Mouse (Mus musculus): ENCODE measurements around the gene Gm10197. TPM values are rescaled to one million over a fixed set of nuclear protein-coding genes. Genes with fewer than 3 reads are reported as not detected.
"Not testable (repeated sequence)": the region's sequence is repeated elsewhere in the genome, so short reads cannot be mapped to it uniquely, and the experiment has no call there.

The Gm10197 gene
- total RNA-seq, 2 experiments from 2014 or later: not detected

GRCm38 (mm10) chr19:53394956-53395355, 23.4 kb upstream of the Gm10197 start:
- intact Hi-C loops (cut with DNase I): loop anchor here (1.0 to 5.0 kb wide), 3 partner anchors 137 to 244 kb away; no protein-coding TSS in a partner anchor
- DNase-seq: not testable (repeated sequence)

GRCm38 (mm10) chr19:53394552-53394951, 23.0 kb upstream of the Gm10197 start:
- intact Hi-C loops (cut with DNase I): loop anchor here (2.0 to 5.0 kb wide), 2 partner anchors 138 to 244 kb away; no protein-coding TSS in a partner anchor
- DNase-seq: peak; percentile 49 to 78

GRCm38 (mm10) chr19:53393646-53394045, 22.1 kb upstream of the Gm10197 start:
- DNase-seq: no peak
- intact Hi-C loops (cut with DNase I): loop anchor here (2.0 to 5.0 kb wide), 2 partner anchors 139 to 245 kb away; no protein-coding TSS in a partner anchor

GRCm38 (mm10) chr19:53392781-53393343, 21.3 kb upstream of the Gm10197 start:
- intact Hi-C loops (cut with DNase I): loop anchor here (5.0 kb wide), 1 partner anchor 139 kb away; no protein-coding TSS in a partner anchor
- no peak for DNase-seq

GRCm38 (mm10) chr19:53391787-53392186, 20.2 kb upstream of the Gm10197 start:
- DNase-seq: no peak
- intact Hi-C loops (cut with DNase I): loop anchor here (5.0 kb wide), 1 partner anchor 141 kb away; no protein-coding TSS in a partner anchor

GRCm38 (mm10) chr19:53391386-53391785, 19.8 kb upstream of the Gm10197 start:
- DNase-seq: no peak
- intact Hi-C loops (cut with DNase I): loop anchor here (5.0 kb wide), 1 partner anchor 141 kb away; no protein-coding TSS in a partner anchor

- intact Hi-C loops (cut with DNase I): loop anchor here (5.0 kb wide), 1 partner anchor 142 kb away; no protein-coding TSS in a partner anchor
- DNase-seq: peak; percentile 99 to 100
These were observed 19.0 kb upstream of the Gm10197 start, which contains the start of gene Smndc1 for GRCm38 (mm10) chr19:53390495-53391007. TSS of gene Smndc1 (minus strand) at chr19:53390578.

- intact Hi-C loops (cut with DNase I): loop anchor here (5.0 kb wide), 1 partner anchor 142 kb away; no protein-coding TSS in a partner anchor
- no peak for DNase-seq
These were observed 18.4 kb upstream of the Gm10197 start for GRCm38 (mm10) chr19:53389851-53390431.

- DNase-seq: no peak
- intact Hi-C loops (cut with DNase I): no loop called here
These were observed 17.9 kb upstream of the Gm10197 start for GRCm38 (mm10) chr19:53389417-53389816.

- intact Hi-C loops (cut with DNase I): no loop called here
- DNase-seq: no peak
These were observed 11.8 kb upstream of the Gm10197 start for GRCm38 (mm10) chr19:53383336-53383735.

GRCm38 (mm10) chr19:53378421-53378820, 6.9 kb upstream of the Gm10197 start:
- DNase-seq: no peak
- intact Hi-C loops (cut with DNase I): no loop called here

GRCm38 (mm10) chr19:53377652-53378051, 6.1 kb upstream of the Gm10197 start:
- intact Hi-C loops (cut with DNase I): no loop called here
- no peak for DNase-seq

- no peak for DNase-seq
- intact Hi-C loops (cut with DNase I): no loop called here
These were observed 4.2 kb upstream of the Gm10197 start for GRCm38 (mm10) chr19:53375816-53376215.

- intact Hi-C loops (cut with DNase I): no loop called here
- no peak for DNase-seq
These were observed 3.7 kb upstream of the Gm10197 start for GRCm38 (mm10) chr19:53375299-53375698.

GRCm38 (mm10) chr19:53373570-53373969, 2.0 kb upstream of the Gm10197 start:
- DNase-seq: no peak
- intact Hi-C loops (cut with DNase I): no loop called here

- intact Hi-C loops (cut with DNase I): no loop called here
- DNase-seq: no peak
These were observed 1.3 kb downstream of the Gm10197 start for GRCm38 (mm10) chr19:53370233-53370632.

- peak; percentile 82 to 87 for DNase-seq
- intact Hi-C loops (cut with DNase I): loop anchor here (1.0 to 5.0 kb wide), 4 partner anchors 37 to 362 kb away; partner anchors contain the start of gene Mxi1
These were observed 2.0 kb downstream of the Gm10197 start for GRCm38 (mm10) chr19:53369469-53370043.

GRCm38 (mm10) chr19:53366881-53367280, 4.7 kb downstream of the Gm10197 start:
- intact Hi-C loops (cut with DNase I): loop anchor here (5.0 kb wide), 3 partner anchors 35 to 360 kb away; partner anchors contain the start of gene Mxi1
- no peak for DNase-seq

- no peak for DNase-seq
- intact Hi-C loops (cut with DNase I): loop anchor here (5.0 kb wide), 3 partner anchors 34 to 359 kb away; partner anchors contain the start of gene Mxi1
These were observed 5.3 kb downstream of the Gm10197 start for GRCm38 (mm10) chr19:53366057-53366775.

GRCm38 (mm10) chr19:53364963-53365362, 6.6 kb downstream of the Gm10197 start:
- intact Hi-C loops (cut with DNase I): loop anchor here (5.0 kb wide), 3 partner anchors 33 to 358 kb away; partner anchors contain the start of gene Mxi1
- peak; percentile 73 for DNase-seq

Data from heart, postnatal 10 days (tissue).